Mouse (Mus musculus): ENCODE measurements at regions not wholly inside any gene's neighbourhood (a gene's known extent, or its start where the extent isn't known, plus 50 kb on each side); places are given as distances from the start of the nearest gene placed in this dataset.
"Not testable (repeated sequence)": the region's sequence is repeated elsewhere in the genome, so short reads cannot be mapped to it uniquely, and the experiment has no call there.

DNA sequence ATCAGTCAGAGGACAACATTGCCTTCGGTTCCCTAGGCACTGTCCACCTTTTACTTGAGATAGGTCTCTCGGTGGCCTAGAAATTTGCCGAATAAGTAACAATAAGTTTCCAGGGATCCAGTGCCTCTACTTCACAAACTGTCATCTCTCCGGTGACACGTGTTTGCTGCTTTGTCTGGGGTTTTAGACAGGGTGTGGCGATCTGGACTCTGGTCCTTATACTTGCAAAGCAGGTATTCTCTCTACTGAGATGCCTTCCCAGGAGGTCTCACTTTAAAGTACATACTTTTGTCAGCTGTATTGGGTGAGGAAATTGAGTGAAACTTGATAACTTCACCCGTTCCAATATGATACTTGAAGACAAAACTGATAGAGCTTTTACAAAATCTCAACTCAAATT, 95.9 kb upstream of the Ctso start:
- H3K36me3 ChIP-seq: no peaks in the 10 kb centered on the region
- peaks cover 8% of the 10 kb centered on the region for H3K4me1 ChIP-seq
- H3K27me3 ChIP-seq (ENCODE audit: insufficient read depth, poor library complexity, severe bottlenecking): no peaks in the 10 kb centered on the region
- no peak overlapping the region for H3K4me3 ChIP-seq
- H3K27ac ChIP-seq: no peak overlapping the region
- H3K9me3 ChIP-seq: no peaks in the 10 kb centered on the region
- no peak for DNase-seq (ENCODE audit: low spot score)
- WGBS: 80% methylated on average over 7 of the region's 7 CpGs

- H3K9me3 ChIP-seq; H3K27ac ChIP-seq; DNase-seq (ENCODE audit: low spot score); H3K27me3 ChIP-seq (ENCODE audit: insufficient read depth, poor library complexity, severe bottlenecking); H3K4me3 ChIP-seq; H3K36me3 ChIP-seq; H3K4me1 ChIP-seq: not testable (repeated sequence)
- WGBS: 92% methylated on average over 9 of the region's 9 CpGs
Observed at GRCm38 (mm10) chr3:81838121-81838520, 94.3 kb upstream of the Ctso start.

GRCm38 (mm10) chr3:81864487-81864886, 67.9 kb upstream of the Ctso start:
- Histone ChIP-seq H3K4me3 (no peak overlapping the region), H3K36me3 (no peaks in the 10 kb centered on the region), H3K4me1 (no peaks in the 10 kb centered on the region), H3K27ac (no peak overlapping the region), H3K9me3 (no peaks in the 10 kb centered on the region), H3K27me3 (ENCODE audit: insufficient read depth, poor library complexity, severe bottlenecking) (no peaks in the 10 kb centered on the region)
- WGBS: 84% methylated on average over 1 of the region's 1 CpGs
- no peak for DNase-seq (ENCODE audit: low spot score)

Data from heart, embryonic 10.5 days (tissue).